8 mouse cellular contexts compared by ENCODE assay signal in the genomic region with DNA sequence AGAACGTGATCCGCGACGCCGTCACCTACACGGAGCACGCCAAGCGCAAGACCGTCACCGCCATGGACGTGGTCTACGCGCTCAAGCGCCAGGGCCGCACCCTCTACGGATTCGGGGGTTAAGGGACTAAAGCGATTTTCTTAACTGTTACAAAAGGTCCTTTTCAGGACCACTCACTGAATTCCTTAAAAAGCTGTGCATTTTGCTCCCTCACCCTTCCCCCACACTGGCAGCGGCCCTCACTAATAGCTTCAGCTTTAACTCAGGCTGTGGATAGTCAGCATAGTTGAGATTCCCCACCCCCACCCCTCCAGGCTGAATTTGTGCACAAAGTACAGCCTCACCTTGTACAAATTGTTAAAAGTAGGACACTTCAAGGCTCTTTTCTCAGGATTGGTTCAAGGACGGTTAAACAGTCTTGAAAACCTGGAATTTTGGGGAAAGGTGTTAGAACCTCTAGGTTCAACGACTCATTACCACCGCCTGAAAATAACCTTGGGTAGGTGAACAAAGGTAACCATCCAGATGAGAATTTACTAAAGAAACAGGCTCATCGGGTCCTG. TPM values are rescaled to one million over a fixed set of nuclear protein-coding genes. Genes with fewer than 3 reads are reported as not detected.
DNase-seq lines count a peak whose midpoint lies in the region; ATAC-seq lines count a peak whose summit lies in the region.

No protein-coding gene starts in this region.

- no peaks in the 10 kb centered on the region for H3K36me3 ChIP-seq in kidney, embryonic 16.5 days (ENCODE audit: insufficient read depth, low read length)
- H3K36me3 ChIP-seq in forebrain, embryonic 14.5 days (ENCODE audit: control insufficient read depth, insufficient read depth, low read length) = no peaks in the 10 kb centered on the region
- no peaks in the 10 kb centered on the region for H3K36me3 ChIP-seq in liver, embryonic 16.5 days (ENCODE audit: control insufficient read depth, insufficient read depth)
- no peaks in the 10 kb centered on the region for H3K36me3 ChIP-seq in stomach, embryonic 16.5 days (ENCODE audit: control insufficient read depth, insufficient read depth, low read length)

- peak overlapping the region; percentile 77 for H3K4me2 ChIP-seq in kidney, embryonic 16.5 days (replicated peaks; ENCODE audit: low read depth, low read length)
- H3K4me2 ChIP-seq in forebrain, embryonic 14.5 days (ENCODE audit: low read length) = peak overlapping the region; percentile 67
- H3K4me2 ChIP-seq in liver, embryonic 16.5 days (ENCODE audit: low read depth, low read length) = peak overlapping the region; percentile 87
- H3K4me2 ChIP-seq in stomach, embryonic 16.5 days (ENCODE audit: low read depth, low read length) = peak overlapping the region; percentile 74

- H3K4me3 ChIP-seq in kidney, embryonic 16.5 days (ENCODE audit: low read length) = peak overlapping the region; percentile 51
- H3K4me3 ChIP-seq in forebrain, embryonic 14.5 days (ENCODE audit: low read depth, low read length) = peak overlapping the region; percentile 33
- peak overlapping the region; percentile 60 for H3K4me3 ChIP-seq in liver, embryonic 16.5 days (ENCODE audit: low read depth, low read length)
- H3K4me3 ChIP-seq in stomach, embryonic 16.5 days (replicated peaks; ENCODE audit: low read length) = peak overlapping the region; percentile 47

- H3K4me1 ChIP-seq in kidney, embryonic 16.5 days (ENCODE audit: insufficient read depth, low read length) = peaks cover 15% of the 10 kb centered on the region
- peaks cover 17% of the 10 kb centered on the region for H3K4me1 ChIP-seq in forebrain, embryonic 14.5 days (ENCODE audit: control insufficient read depth, insufficient read depth, low read length)
- H3K4me1 ChIP-seq in liver, embryonic 16.5 days (ENCODE audit: control insufficient read depth, low read depth, low read length) = peaks cover 31% of the 10 kb centered on the region
- H3K4me1 ChIP-seq in stomach, embryonic 16.5 days (ENCODE audit: control insufficient read depth, insufficient read depth, low read length) = peaks cover 5% of the 10 kb centered on the region

- no peaks in the 10 kb centered on the region for H3K9me3 ChIP-seq in kidney, embryonic 16.5 days (ENCODE audit: low read length)
- H3K9me3 ChIP-seq in forebrain, embryonic 14.5 days (replicated peaks; ENCODE audit: control insufficient read depth, low read length) = no peaks in the 10 kb centered on the region
- no peaks in the 10 kb centered on the region for H3K9me3 ChIP-seq in liver, embryonic 16.5 days (replicated peaks; ENCODE audit: control insufficient read depth, low read length)
- H3K9me3 ChIP-seq in stomach, embryonic 16.5 days (replicated peaks; ENCODE audit: control insufficient read depth, low read length) = no peaks in the 10 kb centered on the region

- H3K27ac ChIP-seq in kidney, embryonic 16.5 days (ENCODE audit: low read length) = peak overlapping the region; percentile 97
- peak overlapping the region; percentile 85 for H3K27ac ChIP-seq in forebrain, embryonic 14.5 days (ENCODE audit: low read depth, low read length)
- H3K27ac ChIP-seq in liver, embryonic 16.5 days (ENCODE audit: low read length) = peak overlapping the region; percentile 93
- peak overlapping the region; percentile 91 for H3K27ac ChIP-seq in stomach, embryonic 16.5 days (ENCODE audit: low read length)

- no peak; the same call in none of the 2 replicates for ATAC-seq in kidney, embryonic 16.5 days (ENCODE audit: low FRiP score, low TSS enrichment)
- peak; percentile 13; the same call in 1 of the 2 replicates for ATAC-seq in forebrain, embryonic 14.5 days
- ATAC-seq in liver, embryonic 16.5 days (ENCODE audit: low read depth) = peak; percentile 7
- ATAC-seq in stomach, embryonic 16.5 days (ENCODE audit: insufficient read depth, low FRiP score) = no peak

- H3K27me3 ChIP-seq in kidney, embryonic 16.5 days (ENCODE audit: insufficient read depth, low read length) = no peaks in the 10 kb centered on the region
- H3K27me3 ChIP-seq in forebrain, embryonic 14.5 days (replicated peaks; ENCODE audit: control insufficient read depth, insufficient read depth, low read length) = no peaks in the 10 kb centered on the region
- no peaks in the 10 kb centered on the region for H3K27me3 ChIP-seq in liver, embryonic 16.5 days (ENCODE audit: control insufficient read depth, insufficient read depth, low read depth, low read length)
- H3K27me3 ChIP-seq in stomach, embryonic 16.5 days (ENCODE audit: control insufficient read depth, insufficient read depth, low read length) = no peaks in the 10 kb centered on the region

- no peak for DNase-seq in kidney, adult 8-10 months
- peak; percentile 83 for DNase-seq in Muller cell, postnatal 12 days (ENCODE audit: inconsistent ontology term)
- peak; percentile 54 for DNase-seq in forebrain, embryonic 14.5 days (ENCODE audit: low spot score)
- no peak for DNase-seq in right cerebral cortex, adult 2 months (ENCODE audit: low spot score in 2 of 2)
- DNase-seq in frontal cortex, postnatal 25 days (ENCODE audit: low spot score in 2 of 2) = no peak

- peak overlapping the region; percentile 77 for H3K9ac ChIP-seq in kidney, embryonic 16.5 days (replicated peaks; ENCODE audit: low read length)
- H3K9ac ChIP-seq in forebrain, embryonic 14.5 days (ENCODE audit: low read length) = peak overlapping the region; percentile 61
- H3K9ac ChIP-seq in liver, embryonic 16.5 days (ENCODE audit: low read depth, low read length) = peak overlapping the region; percentile 64
- peak overlapping the region; percentile 71 for H3K9ac ChIP-seq in stomach, embryonic 16.5 days (ENCODE audit: low read length)

- 1% methylated on average over 17 of the region's 23 CpGs for WGBS in kidney, embryonic 16.5 days
- under 1% methylated on average over 15 of the region's 23 CpGs for WGBS in forebrain, embryonic 14.5 days
- under 1% methylated on average over 14 of the region's 23 CpGs for WGBS in liver, embryonic 16.5 days (ENCODE audit: insufficient replicate concordance)
- WGBS in stomach, embryonic 16.5 days = 2% methylated on average over 15 of the region's 23 CpGs

RNA-seq across cellular contexts. Expression of a gene that starts 0.5 kb away (rescaled TPM):
- polyA plus RNA-seq in kidney, embryonic 16.5 days (2015; fragmentation: Nextera tagmentation; extraction: Ambion mirVana) = 4.6 and 6.0 TPM in 2 replicates
- 3.5 and 4.7 TPM in 2 replicates for polyA plus RNA-seq in forebrain, embryonic 14.5 days (2014; fragmentation: Nextera tagmentation; extraction: Ambion mirVana)
- 3.5 and 5.4 TPM in 2 replicates for polyA plus RNA-seq in liver, embryonic 16.5 days (2015; fragmentation: Nextera tagmentation; extraction: Ambion mirVana)
- polyA plus RNA-seq in stomach, embryonic 16.5 days (2015; fragmentation: Nextera tagmentation; extraction: Ambion mirVana) = 1.2 and 3.7 TPM in 2 replicates

RNA-seq across cellular contexts. Expression of a gene that starts 3.7 kb away (rescaled TPM):
- 0.90 TPM in 1 of 2 replicates, not detected in the other for polyA plus RNA-seq in kidney, embryonic 16.5 days (2015; fragmentation: Nextera tagmentation; extraction: Ambion mirVana)
- polyA plus RNA-seq in forebrain, embryonic 14.5 days (2014; fragmentation: Nextera tagmentation; extraction: Ambion mirVana) = 0.97 TPM in 1 of 2 replicates, not detected in the other
- polyA plus RNA-seq in liver, embryonic 16.5 days (2015; fragmentation: Nextera tagmentation; extraction: Ambion mirVana) = 0.48 TPM in 1 of 2 replicates, not detected in the other
- polyA plus RNA-seq in stomach, embryonic 16.5 days (2015; fragmentation: Nextera tagmentation; extraction: Ambion mirVana) = 0.28 and 1.5 TPM in 2 replicates

RNA-seq across cellular contexts. Expression of a gene that starts 4.9 kb away (rescaled TPM):
- 6.1 and 7.8 TPM in 2 replicates for polyA plus RNA-seq in kidney, embryonic 16.5 days (2015; fragmentation: Nextera tagmentation; extraction: Ambion mirVana)
- polyA plus RNA-seq in forebrain, embryonic 14.5 days (2014; fragmentation: Nextera tagmentation; extraction: Ambion mirVana) = 2.0 and 4.7 TPM in 2 replicates
- polyA plus RNA-seq in liver, embryonic 16.5 days (2015; fragmentation: Nextera tagmentation; extraction: Ambion mirVana) = 4.6 and 6.8 TPM in 2 replicates
- 2.0 and 3.5 TPM in 2 replicates for polyA plus RNA-seq in stomach, embryonic 16.5 days (2015; fragmentation: Nextera tagmentation; extraction: Ambion mirVana)

RNA-seq across cellular contexts. Expression of a gene that starts 5.2 kb away (rescaled TPM):
- 8.8 and 13.2 TPM in 2 replicates for polyA plus RNA-seq in kidney, embryonic 16.5 days (2015; fragmentation: Nextera tagmentation; extraction: Ambion mirVana)
- 2.3 and 9.6 TPM in 2 replicates for polyA plus RNA-seq in forebrain, embryonic 14.5 days (2014; fragmentation: Nextera tagmentation; extraction: Ambion mirVana)
- polyA plus RNA-seq in liver, embryonic 16.5 days (2015; fragmentation: Nextera tagmentation; extraction: Ambion mirVana) = 14.4 TPM in 2 replicates
- 7.0 and 7.5 TPM in 2 replicates for polyA plus RNA-seq in stomach, embryonic 16.5 days (2015; fragmentation: Nextera tagmentation; extraction: Ambion mirVana)

RNA-seq across cellular contexts. Expression of a gene that starts 6.2 kb away (rescaled TPM):
- 0.91 and 1.7 TPM in 2 replicates for polyA plus RNA-seq in kidney, embryonic 16.5 days (2015; fragmentation: Nextera tagmentation; extraction: Ambion mirVana)
- polyA plus RNA-seq in forebrain, embryonic 14.5 days (2014; fragmentation: Nextera tagmentation; extraction: Ambion mirVana) = 2.3 and 2.4 TPM in 2 replicates
- polyA plus RNA-seq in liver, embryonic 16.5 days (2015; fragmentation: Nextera tagmentation; extraction: Ambion mirVana) = 2.5 and 3.5 TPM in 2 replicates
- 1.3 TPM in 2 replicates for polyA plus RNA-seq in stomach, embryonic 16.5 days (2015; fragmentation: Nextera tagmentation; extraction: Ambion mirVana)

Comparison
In these comparisons a context has a peak if more than half of its experiments do, and no peak if none do; other contexts are left out.
1. ATAC-seq: peak in forebrain, embryonic 14.5 days (single experiment) and liver, embryonic 16.5 days (single experiment); none in kidney, embryonic 16.5 days (single experiment) and stomach, embryonic 16.5 days (single experiment).
2. DNase-seq: peak in Muller cell, postnatal 12 days (single experiment) and forebrain, embryonic 14.5 days (single experiment); none in kidney, adult 8-10 months (0 of 2), right cerebral cortex, adult 2 months (0 of 2) and frontal cortex, postnatal 25 days (0 of 2).
3. Peak in every context shown above with its lines, with median percentiles within 50 percentile points of each other: H3K27ac ChIP-seq, H3K4me2 ChIP-seq, H3K4me3 ChIP-seq and H3K9ac ChIP-seq.